Mouse (Mus musculus) megakaryocyte, embryonic 14.5 days (primary cell): ENCODE measurements around the gene Adprh.

Experiments used
- FLI1 ChIP-seq: IDR thresholded peaks from 2 replicates; pipeline ENCODE4 v1.6.1; 2012; ENCODE audit warnings: low read length, inconsistent platforms, mixed read lengths
- GATA1 ChIP-seq: IDR thresholded peaks from 3 replicates; pipeline ENCODE4 v1.6.1; 2012; ENCODE audit warnings: mixed read lengths, low read length, inconsistent platforms, borderline replicate concordance

- TF ChIP-seq GATA1 (no peak), FLI1 (no peak)
Measured at GRCm38 (mm10) chr16:38403639-38404038, 48.9 kb downstream of the Adprh start.
